Mouse (Mus musculus) liver, embryonic 15.5 days (tissue): ENCODE data around the gene Endog. TPM values are rescaled to one million over a fixed set of nuclear protein-coding genes. Genes with fewer than 3 reads are reported as not detected.

Source experiments
- ATAC-seq: fragments of 200-750 bp; cut with Nextera tagmentation; 2 replicates; pipeline ENCODE4 v1.8.0; 2017; ENCODE audit warnings: moderate number of reproducible peaks, mild to moderate bottlenecking, moderate library complexity; ENCODE audit not compliant: insufficient read depth
- H3K27ac ChIP-seq: fragments of 300-500 bp; sonication (generic); replicated peaks from 2 replicates; pipeline ENCODE4 v1.5.1; 2015; ENCODE audit warnings: mild to moderate bottlenecking, inconsistent platforms
- H3K27me3 ChIP-seq: fragments of 300-500 bp; sonication (generic); 2 replicates; pipeline ENCODE4 v1.6.1; 2015; ENCODE audit warnings: mild to moderate bottlenecking, inconsistent platforms
- H3K36me3 ChIP-seq: fragments of 300-500 bp; sonication (generic); replicated peaks from 2 replicates; pipeline ENCODE4 v1.6.1; 2015; ENCODE audit warnings: moderate library complexity, mild to moderate bottlenecking, inconsistent platforms
- H3K4me1 ChIP-seq: fragments of 300-500 bp; sonication (generic); replicated peaks from 2 replicates; pipeline ENCODE4 v1.6.1; 2015; ENCODE audit warnings: inconsistent platforms
- H3K4me2 ChIP-seq: fragments of 300-500 bp; sonication (generic); 2 replicates; pipeline ENCODE4 v1.6.1; 2015; ENCODE audit warnings: moderate library complexity, mild to moderate bottlenecking, inconsistent platforms
- H3K4me3 ChIP-seq: fragments of 300-500 bp; sonication (generic); replicated peaks from 2 replicates; pipeline ENCODE4 v1.5.1; 2015; ENCODE audit warnings: mild to moderate bottlenecking, inconsistent platforms
- H3K9ac ChIP-seq: fragments of 300-500 bp; sonication (generic); 2 replicates; pipeline ENCODE4 v1.6.1; 2015; ENCODE audit warnings: moderate library complexity, mild to moderate bottlenecking, inconsistent platforms
- H3K9me3 ChIP-seq: fragments of 300-500 bp; sonication (generic); replicated peaks from 2 replicates; pipeline ENCODE4 v1.6.1; 2016; ENCODE audit warnings: inconsistent platforms
- WGBS: fragments of 180-500 bp; shearing (Covaris S2); methylation state at CpG from one replicate; pipeline ENCODE4 v1.1.7; 2015; ENCODE audit warnings: mixed read lengths; ENCODE audit not compliant: insufficient replicate concordance; 5-methylcytosine and 5-hydroxymethylcytosine counted together
- polyA plus RNA-seq: library from polyadenylated mRNA; unstranded; fragments of >200 nt; fragmentation: Nextera tagmentation; extraction: Ambion mirVana; gene quantifications from 2 replicates; pipeline ENCODE4 v1.2.1, GENCODE M21; 2015

Endog gene
- polyA plus RNA-seq, 1 experiment from 2014 or later = 17.9 TPM

GRCm38 (mm10) chr2:30191790-30192580, 20.7 kb downstream of the Endog start:
- Histone ChIP-seq H3K9me3 (no peaks in the 10 kb centered on the region), H3K4me1 (peaks cover 9% of the 10 kb centered on the region), H3K27me3 (no peaks in the 10 kb centered on the region), H3K36me3 (no peaks in the 10 kb centered on the region), H3K27ac (no peak overlapping the region), H3K4me3 (no peak overlapping the region), H3K9ac (no peak overlapping the region), H3K4me2 (no peak overlapping the region)
- 71% methylated on average over 12 of the region's 12 CpGs for WGBS
- ATAC-seq = no peak

- 75% methylated on average over 3 of the region's 3 CpGs for WGBS
- Histone ChIP-seq H3K4me2 (no peak overlapping the region), H3K4me3 (no peak overlapping the region), H3K27ac (no peak overlapping the region), H3K9ac (no peak overlapping the region), H3K36me3 (no peaks in the 10 kb centered on the region), H3K27me3 (no peaks in the 10 kb centered on the region), H3K4me1 (peaks cover 26% of the 10 kb centered on the region), H3K9me3 (no peaks in the 10 kb centered on the region)
- ATAC-seq = no peak
Observed at GRCm38 (mm10) chr2:30194656-30195055, 23.4 kb downstream of the Endog start.

GRCm38 (mm10) chr2:30198021-30198420, 26.7 kb downstream of the Endog start:
- 60% methylated on average over 4 of the region's 4 CpGs for WGBS
- H3K27ac ChIP-seq = 0 out of 2 replicates have a peak overlapping the region, but pooled peaks have one; percentile 6
- no peak overlapping the region for H3K9ac ChIP-seq

GRCm38 (mm10) chr2:30199984-30200383, 28.7 kb downstream of the Endog start:
- H3K36me3 ChIP-seq = no peaks in the 10 kb centered on the region
- no peak overlapping the region for H3K4me3 ChIP-seq
- H3K4me2 ChIP-seq = no peak overlapping the region
- peak overlapping the region; percentile 81 for H3K27ac ChIP-seq
- 33% methylated on average over 1 of the region's 1 CpGs for WGBS
- no peaks in the 10 kb centered on the region for H3K9me3 ChIP-seq
- H3K9ac ChIP-seq = no peak overlapping the region
- peaks cover 46% of the 10 kb centered on the region for H3K4me1 ChIP-seq
- H3K27me3 ChIP-seq = no peaks in the 10 kb centered on the region
- ATAC-seq = peak; percentile 62

More at GRCm38 (mm10) chr2:30198021-30198420, 26.7 kb downstream of the Endog start:
- no peak for ATAC-seq
- H3K4me2 ChIP-seq = no peak overlapping the region
- no peaks in the 10 kb centered on the region for H3K9me3 ChIP-seq
- peaks cover 32% of the 10 kb centered on the region for H3K4me1 ChIP-seq
- H3K4me3 ChIP-seq = no peak overlapping the region
- no peaks in the 10 kb centered on the region for H3K36me3 ChIP-seq
- H3K27me3 ChIP-seq = no peaks in the 10 kb centered on the region

GRCm38 (mm10) chr2:30200388-30200925, 29.2 kb downstream of the Endog start:
- H3K4me1 ChIP-seq = peaks cover 51% of the 10 kb centered on the region
- H3K27me3 ChIP-seq = no peaks in the 10 kb centered on the region
- WGBS = 60% methylated on average over 5 of the region's 5 CpGs
- no peaks in the 10 kb centered on the region for H3K36me3 ChIP-seq
- peak overlapping the region; percentile 81 for H3K27ac ChIP-seq
- no peak overlapping the region for H3K4me3 ChIP-seq
- H3K9ac ChIP-seq = no peak overlapping the region
- ATAC-seq = peak; percentile 65
- H3K9me3 ChIP-seq = no peaks in the 10 kb centered on the region
- H3K4me2 ChIP-seq = no peak overlapping the region

- WGBS = 53% methylated on average over 7 of the region's 7 CpGs
- no peak for ATAC-seq
- no peak overlapping the region for H3K9ac ChIP-seq
- H3K4me2 ChIP-seq = peak overlapping the region; percentile 84; the same call in 1 of the 2 replicates
- H3K27ac ChIP-seq = 0 out of 2 replicates have a peak overlapping the region, but pooled peaks have one; percentile 1
- H3K36me3 ChIP-seq = no peaks in the 10 kb centered on the region
- no peak overlapping the region for H3K4me3 ChIP-seq
- no peaks in the 10 kb centered on the region for H3K27me3 ChIP-seq
- no peaks in the 10 kb centered on the region for H3K9me3 ChIP-seq
- peaks cover 52% of the 10 kb centered on the region for H3K4me1 ChIP-seq
Observed at GRCm38 (mm10) chr2:30203439-30203838, 32.1 kb downstream of the Endog start.

DNA sequence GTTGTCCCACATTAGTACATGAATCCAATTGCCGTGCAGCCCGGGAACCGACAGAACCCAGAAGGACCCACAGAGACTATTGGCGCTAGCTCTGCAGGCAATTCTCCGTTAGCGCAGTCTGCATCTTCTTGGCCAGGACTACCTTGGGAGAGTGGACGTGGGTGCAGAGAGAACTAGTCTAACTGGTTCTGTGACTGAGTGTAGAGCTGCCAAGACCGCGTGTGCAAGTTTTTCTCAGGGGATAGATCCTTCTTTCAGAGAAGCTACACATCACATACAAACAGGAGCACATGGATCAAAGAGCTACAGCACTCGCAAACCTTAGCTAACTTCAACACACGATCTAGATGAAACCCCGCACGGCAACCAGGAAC, 33.9 kb downstream of the Endog start:
- Histone ChIP-seq H3K9me3 (no peaks in the 10 kb centered on the region), H3K4me1 (peaks cover 39% of the 10 kb centered on the region), H3K4me3 (peak overlapping the region; percentile 77), H3K9ac (peak overlapping the region; percentile 66), H3K4me2 (peak overlapping the region; percentile 84), H3K36me3 (no peaks in the 10 kb centered on the region), H3K27me3 (no peaks in the 10 kb centered on the region), H3K27ac (peak overlapping the region; percentile 73)
- under 1% methylated on average over 13 of the region's 13 CpGs for WGBS
- ATAC-seq = peak; percentile 23

GRCm38 (mm10) chr2:30205629-30206357, 34.5 kb downstream of the Endog start, which contains the start of gene Kyat1:
TSS of gene Kyat1 (minus strand) at chr2:30205847.
- peaks cover 39% of the 10 kb centered on the region for H3K4me1 ChIP-seq
- no peaks in the 10 kb centered on the region for H3K36me3 ChIP-seq
- peak within 1 kb of the TSS; percentile 73 for H3K27ac ChIP-seq
- ATAC-seq = peak; percentile 86
- no peaks in the 10 kb centered on the region for H3K9me3 ChIP-seq
- H3K27me3 ChIP-seq = no peaks in the 10 kb centered on the region
- under 1% methylated on average over 44 of the region's 44 CpGs for WGBS
- peak within 1 kb of the TSS; percentile 66 for H3K9ac ChIP-seq
- peak within 1 kb of the TSS; percentile 77 for H3K4me3 ChIP-seq
- H3K4me2 ChIP-seq = peak within 1 kb of the TSS; percentile 84

- no peak overlapping the region for H3K9ac ChIP-seq
- no peak overlapping the region for H3K27ac ChIP-seq
- H3K9me3 ChIP-seq = no peaks in the 10 kb centered on the region
- 63% methylated on average over 4 of the region's 4 CpGs for WGBS
- no peaks in the 10 kb centered on the region for H3K27me3 ChIP-seq
- no peak overlapping the region for H3K4me2 ChIP-seq
- H3K4me3 ChIP-seq = no peak overlapping the region
- no peak for ATAC-seq
- peaks cover 39% of the 10 kb centered on the region for H3K4me1 ChIP-seq
- no peaks in the 10 kb centered on the region for H3K36me3 ChIP-seq
Observed at GRCm38 (mm10) chr2:30207401-30207800, 36.1 kb downstream of the Endog start.

- Histone ChIP-seq H3K27me3 (no peaks in the 10 kb centered on the region), H3K36me3 (no peaks in the 10 kb centered on the region), H3K27ac (no peak overlapping the region), H3K4me3 (no peak overlapping the region), H3K9ac (no peak overlapping the region), H3K9me3 (no peaks in the 10 kb centered on the region), H3K4me1 (peaks cover 39% of the 10 kb centered on the region), H3K4me2 (no peak overlapping the region)
- ATAC-seq = no peak
- WGBS = 61% methylated on average over 5 of the region's 5 CpGs
Observed at GRCm38 (mm10) chr2:30207886-30208285, 36.6 kb downstream of the Endog start.
